Mouse (Mus musculus): ENCODE data around the gene Mtg2. TPM values are rescaled to one million over a fixed set of nuclear protein-coding genes. Genes with fewer than 3 reads are reported as not detected.

Mtg2 gene
- 10 to 100 TPM; 14.2 to 16.5 TPM for total RNA-seq (2021)

- peak; percentile 97 for DNase-seq
These were observed at the start of gene Mtg2 for GRCm38 (mm10) chr2:180070481-180071453. TSS of gene Mtg2 (plus strand) at chr2:180070588.

DNA sequence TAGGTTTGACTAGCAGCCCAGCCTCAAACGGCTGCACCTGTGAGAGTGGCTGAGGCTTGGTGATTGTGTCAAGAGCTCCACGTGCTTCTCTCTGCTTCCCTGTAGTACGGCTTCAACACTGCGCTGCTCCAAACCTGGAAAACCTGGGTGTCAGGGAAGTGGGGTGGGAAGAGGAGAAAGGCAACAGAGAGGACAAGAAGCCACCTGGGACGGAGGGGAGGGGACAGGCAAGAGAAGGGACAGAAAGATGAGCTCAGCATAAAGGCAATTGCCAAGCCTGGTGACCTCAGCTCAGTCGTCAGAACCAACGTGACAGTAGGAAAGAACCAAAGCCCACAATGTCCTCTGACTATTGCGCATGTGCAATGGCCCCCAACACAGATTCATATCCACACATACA lies 49.5 kb upstream of the Mtg2 start:
- no peak for DNase-seq

GRCm38 (mm10) chr2:180022751-180023150 lies 47.6 kb upstream of the Mtg2 start:
- no peak for DNase-seq

DNA sequence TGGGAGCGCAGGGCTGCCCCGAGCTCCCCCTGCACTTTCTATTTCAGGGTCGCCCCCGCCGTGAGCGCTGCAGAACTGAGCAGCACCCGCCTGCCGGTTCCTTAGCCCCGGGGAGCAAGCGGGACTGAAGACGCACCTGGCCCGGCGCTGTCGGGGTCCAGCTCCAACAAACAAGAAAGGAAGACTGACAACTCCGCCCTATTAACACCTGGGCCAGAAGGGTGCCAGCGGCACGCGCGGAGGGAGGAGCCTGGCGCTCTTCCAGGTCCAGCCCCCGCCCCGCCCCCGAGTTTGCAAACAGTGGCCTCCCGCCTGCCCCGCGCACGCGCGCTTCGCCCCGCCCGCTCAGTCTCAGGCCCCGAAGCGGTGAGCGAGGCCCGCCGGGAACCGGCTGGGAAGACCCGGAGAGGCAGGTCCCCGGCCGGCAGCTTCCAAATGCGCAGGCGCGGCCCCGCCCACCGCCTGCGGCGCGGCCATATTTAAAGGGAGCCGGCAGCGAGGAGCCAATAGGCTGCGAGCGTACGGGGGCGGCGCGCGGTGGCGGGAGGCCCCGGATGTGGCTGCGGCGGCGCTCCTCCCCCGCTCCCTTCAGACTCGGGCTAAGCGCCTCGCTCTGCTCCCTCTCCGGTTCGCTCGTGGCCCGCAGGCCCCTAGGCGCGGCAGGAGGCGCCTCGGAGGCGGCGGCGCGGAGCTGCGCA lies 45.8 kb upstream of the Mtg2 start, which contains the start of gene Lsm14b:
Gene Lsm14b (plus strand): TSS at position 587 of the 698 bp plus-strand sequence.
- peak; percentile 99 for DNase-seq

DNA sequence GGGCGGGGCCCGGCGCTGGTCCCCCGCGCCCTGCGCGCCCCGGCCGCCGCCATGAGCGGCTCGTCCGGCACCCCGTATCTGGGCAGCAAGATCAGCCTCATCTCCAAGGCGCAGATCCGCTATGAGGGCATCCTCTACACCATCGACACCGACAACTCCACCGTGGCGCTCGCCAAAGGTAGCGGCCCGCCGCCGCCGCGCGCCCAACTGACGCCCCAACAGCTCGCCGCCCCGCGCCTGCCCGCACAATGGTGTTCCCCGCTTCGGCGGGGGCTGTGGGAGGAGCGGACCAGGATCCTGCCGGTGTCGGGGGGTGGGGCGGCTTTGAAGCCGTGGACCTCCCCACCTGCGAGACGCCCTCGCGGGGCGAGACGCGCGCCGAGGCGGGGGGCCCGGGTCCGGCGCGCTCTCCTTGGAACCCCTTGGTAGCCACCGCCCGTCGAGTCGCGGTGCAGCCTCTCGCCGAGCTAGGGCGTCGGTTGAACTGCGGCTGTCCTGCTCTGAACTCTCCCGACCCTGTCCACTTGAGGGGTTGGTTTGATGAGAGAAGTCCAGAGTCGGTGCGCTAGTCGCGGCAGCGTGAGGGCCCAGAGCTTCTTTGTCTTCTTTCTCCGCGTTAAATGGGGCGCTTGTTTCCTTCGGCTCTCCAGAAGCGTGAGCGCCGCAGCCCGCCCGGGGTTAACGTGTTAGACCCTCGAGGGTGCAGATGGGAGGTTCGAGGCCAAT lies 45.1 kb upstream of the Mtg2 start:
- DNase-seq = peak; percentile 47

- DNase-seq = no peak
These were observed 44.6 kb upstream of the Mtg2 start for GRCm38 (mm10) chr2:180025861-180026200.

GRCm38 (mm10) chr2:180027768-180028167 lies 42.6 kb upstream of the Mtg2 start:
- DNase-seq = no peak

DNA sequence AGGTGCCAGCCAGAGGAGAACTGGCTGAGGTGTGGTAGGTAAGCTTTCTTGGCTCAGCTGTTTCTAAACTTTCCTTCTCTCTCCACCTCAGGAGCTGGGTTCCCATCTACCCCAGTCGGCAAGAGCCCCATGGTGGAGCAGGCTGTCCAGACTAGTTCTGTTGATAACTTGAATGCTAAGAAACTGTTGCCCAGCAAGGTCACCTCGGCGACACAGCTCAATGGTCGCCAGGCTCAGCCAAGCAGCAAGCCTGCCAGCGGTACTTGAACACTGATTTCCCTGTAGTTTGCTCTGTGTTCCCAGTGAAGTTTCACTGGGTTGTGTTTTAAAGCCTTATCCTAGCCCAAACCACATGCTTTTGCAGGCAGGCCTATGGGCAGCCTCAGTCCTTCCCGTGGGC lies 39.1 kb upstream of the Mtg2 start:
- DNase-seq = no peak

GRCm38 (mm10) chr2:180032925-180033324 lies 37.5 kb upstream of the Mtg2 start:
- DNase-seq = no peak

DNA sequence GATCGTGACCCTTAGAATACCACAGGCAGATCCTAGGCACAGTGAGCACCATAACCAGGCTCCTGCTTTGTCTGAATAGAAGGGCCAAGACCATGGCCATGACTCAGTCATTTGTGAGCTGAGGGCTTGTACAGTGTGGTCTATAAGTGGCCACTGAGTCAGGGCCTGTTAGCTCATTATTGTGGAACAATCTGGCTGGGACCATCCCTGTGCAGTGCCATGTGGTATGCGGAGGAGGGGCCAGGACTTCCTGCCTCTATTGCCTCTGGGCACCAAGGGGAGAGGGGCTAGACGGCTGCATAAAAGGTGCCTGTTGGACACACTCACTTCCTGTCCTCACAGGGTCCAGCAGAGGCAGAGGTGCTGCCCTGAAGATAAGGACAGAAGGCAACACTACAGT lies 36.4 kb upstream of the Mtg2 start:
- DNase-seq = no peak

DNA sequence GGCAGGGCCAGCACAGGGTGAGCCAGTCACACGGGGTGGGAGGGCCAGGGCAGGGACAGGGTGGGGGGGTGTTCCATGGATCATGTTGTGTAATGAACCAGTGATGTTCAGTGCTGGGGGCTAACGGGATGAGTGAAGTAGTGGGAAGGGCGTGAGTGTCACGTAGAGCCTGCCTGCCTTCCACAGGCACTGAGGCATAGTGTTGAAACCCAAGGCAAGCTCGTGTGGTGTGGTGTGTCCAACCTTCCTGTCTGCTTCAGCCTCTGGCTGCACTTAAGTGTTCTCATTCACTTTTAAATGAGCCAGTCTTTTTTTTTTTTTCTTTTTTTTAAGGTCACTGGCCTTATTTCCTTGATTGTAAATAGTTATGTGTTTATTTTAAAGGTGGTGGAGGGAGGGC lies 35.6 kb upstream of the Mtg2 start:
- no peak for DNase-seq

GRCm38 (mm10) chr2:180040406-180040805 lies 30.0 kb upstream of the Mtg2 start:
- DNase-seq = no peak

- DNase-seq = no peak
These were observed 28.7 kb upstream of the Mtg2 start for GRCm38 (mm10) chr2:180041577-180042255.

- DNase-seq = peak; percentile 92
These were observed 28.0 kb upstream of the Mtg2 start, which contains the start of the genes Psma7 and Ss18l1 for GRCm38 (mm10) chr2:180042256-180042857. TSS of gene Psma7 (minus strand) at chr2:180042433. TSS of gene Ss18l1 (plus strand) at chr2:180042509.

DNA sequence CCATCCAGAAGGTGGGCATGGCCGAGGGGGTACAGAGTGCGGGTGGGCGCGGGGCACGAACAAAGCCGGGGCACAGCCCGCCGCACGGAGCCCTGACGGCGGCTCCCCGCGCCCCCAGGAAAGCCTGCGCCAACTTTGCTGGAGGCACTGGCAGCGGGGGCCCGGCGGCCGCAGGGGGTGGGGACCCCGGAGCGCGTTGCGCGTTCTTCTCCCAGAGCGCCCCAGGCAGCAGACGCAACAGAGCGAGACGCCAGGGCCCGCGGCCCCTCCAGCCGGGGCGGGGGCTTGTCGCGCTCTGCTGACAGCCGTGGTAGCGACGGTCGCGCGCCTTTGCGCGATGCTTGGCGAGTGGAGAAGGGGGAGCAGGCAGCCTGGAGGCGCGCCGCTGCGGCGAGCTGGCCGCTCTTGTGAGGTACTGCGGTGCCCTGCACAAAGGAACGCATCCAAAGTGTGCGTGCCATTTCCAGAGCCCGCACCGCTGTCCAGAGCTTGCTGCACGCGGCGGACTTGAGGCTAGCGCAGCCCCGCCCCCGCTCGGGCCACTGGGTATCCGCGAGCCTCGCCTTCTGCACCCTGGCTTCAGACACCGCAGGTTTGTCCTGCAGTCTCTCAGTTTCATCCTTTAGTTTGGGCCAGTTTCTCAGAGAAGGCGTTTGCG lies 27.4 kb upstream of the Mtg2 start:
- DNase-seq = peak; percentile 74

DNA sequence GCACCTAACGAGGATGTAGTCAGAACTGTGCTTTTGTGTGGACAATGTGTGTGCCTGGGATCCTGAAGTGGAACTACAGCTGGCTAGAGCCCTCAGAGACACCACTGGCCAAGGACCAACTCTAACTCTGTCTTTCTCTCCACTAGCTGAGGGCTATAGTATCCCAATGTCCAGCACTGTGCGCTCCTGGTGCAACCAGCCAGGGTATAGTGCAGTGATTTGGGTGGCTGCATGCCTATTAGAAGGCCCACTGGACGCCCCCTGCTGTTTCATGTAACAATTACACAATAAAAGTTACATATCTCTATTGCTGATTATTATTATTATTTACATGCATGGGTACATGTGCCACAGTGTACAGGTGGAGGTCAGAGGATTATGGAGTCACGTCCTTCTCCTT lies 25.1 kb upstream of the Mtg2 start:
- DNase-seq = peak; percentile 55

- no peak for DNase-seq
These were observed 22.8 kb upstream of the Mtg2 start for GRCm38 (mm10) chr2:180047580-180047979.

DNA sequence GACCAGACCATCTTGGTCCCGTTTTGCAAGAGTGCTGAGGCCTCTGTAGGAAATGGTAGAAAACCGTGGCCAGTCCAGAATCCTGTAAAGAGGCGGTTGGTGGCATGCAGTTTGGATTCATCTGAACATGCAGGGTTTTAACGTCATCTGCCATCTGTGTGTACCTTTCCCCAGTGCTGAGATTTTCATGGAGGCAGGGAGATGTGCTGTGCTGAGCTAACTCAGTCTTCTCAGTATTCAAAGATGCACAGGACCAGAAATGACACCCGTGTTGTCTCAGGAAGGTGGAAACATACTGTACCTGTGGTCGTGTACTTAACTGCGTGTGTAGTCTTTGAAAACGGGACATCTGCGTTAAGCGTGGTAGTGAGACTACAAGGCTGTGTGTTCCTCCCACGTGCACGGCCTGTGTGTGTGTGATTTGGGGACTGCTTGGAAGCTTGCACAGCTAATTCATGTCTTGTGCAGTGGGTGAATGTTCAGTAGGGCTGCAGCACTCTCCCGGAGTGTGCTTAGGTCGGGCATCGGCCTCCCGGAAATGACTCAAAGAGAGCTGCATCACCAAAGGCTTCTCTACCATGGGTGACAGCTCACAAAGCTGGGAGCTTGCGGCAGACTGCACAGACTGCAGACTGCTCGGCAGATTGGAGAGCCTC lies 22.3 kb upstream of the Mtg2 start:
- no peak for DNase-seq

DNA sequence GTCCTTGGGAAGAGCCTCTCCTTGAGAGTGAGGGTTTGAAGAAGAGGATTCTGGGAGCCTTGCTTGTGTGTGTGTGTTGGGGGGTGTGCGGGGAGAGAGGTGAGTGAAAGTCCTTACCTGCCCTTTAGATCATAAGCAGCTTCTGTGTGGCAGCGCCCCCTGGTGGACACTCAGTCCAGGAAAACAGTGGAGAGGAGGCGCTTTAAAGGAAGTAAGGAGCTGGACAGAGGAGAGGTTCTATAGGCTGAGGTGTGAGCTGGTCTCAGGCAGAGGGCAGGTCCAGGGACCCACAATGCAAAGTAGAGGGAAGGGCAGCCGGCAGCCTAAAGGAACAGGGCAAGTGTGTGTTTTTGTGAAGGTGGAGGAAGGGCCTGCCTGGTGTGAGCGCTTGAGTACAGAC lies 19.4 kb upstream of the Mtg2 start:
- DNase-seq = peak; percentile 89

DNA sequence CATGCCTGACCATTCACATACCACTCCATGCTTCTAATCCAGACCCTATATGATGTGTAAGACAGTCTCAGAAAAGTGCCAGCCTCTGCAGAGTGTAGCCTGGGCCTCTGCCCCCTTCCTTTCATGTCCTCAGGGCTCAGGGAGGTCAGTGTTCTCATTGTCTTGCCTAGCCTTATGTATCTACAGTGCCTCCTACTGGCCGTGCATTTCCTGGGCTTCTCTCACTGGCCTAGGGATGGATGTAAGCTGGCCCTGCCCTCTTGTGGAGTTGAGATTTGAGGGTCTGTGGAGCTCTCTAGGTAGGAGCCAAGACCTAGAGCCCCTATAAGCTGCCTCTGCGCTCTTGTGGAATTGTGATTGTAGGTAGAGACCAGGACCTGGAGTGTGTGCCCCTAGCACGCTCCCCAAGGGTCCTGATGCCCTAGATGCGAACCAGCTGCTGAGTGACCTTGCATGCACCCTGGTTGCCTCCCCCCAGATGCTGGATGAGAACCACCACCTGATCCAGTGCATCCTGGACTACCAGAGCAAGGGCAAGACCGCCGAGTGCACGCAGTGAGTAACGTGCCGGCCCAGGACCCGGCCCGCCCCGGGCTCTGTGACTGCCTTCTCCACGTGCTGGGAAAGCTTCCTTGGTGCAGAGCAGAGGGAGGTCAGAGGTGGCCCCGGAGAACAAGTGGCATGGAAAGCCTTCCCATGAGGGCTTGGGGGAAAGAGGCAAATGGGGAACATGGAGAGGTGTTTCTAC lies 18.2 kb upstream of the Mtg2 start:
- DNase-seq = peak; percentile 49
